Mouse (Mus musculus) thymus, adult 2 months (tissue): ENCODE measurements around the gene Fgfr2.

Experiments used
- CTCF ChIP-seq: fragments of 200-500 bp; IDR thresholded peaks from 2 replicates; pipeline ENCODE4 v1.5.1; 2012; ENCODE audit warnings: mild to moderate bottlenecking, control low read depth, low read length, moderate library complexity, borderline replicate concordance; ENCODE audit not compliant: control insufficient read depth, poor library complexity, insufficient read depth; ENCODE audit errors: extremely low read depth
- POLR2A ChIP-seq: fragments of 200-500 bp; IDR thresholded peaks from 2 replicates; pipeline ENCODE4 v1.6.1; 2012; ENCODE audit warnings: mild to moderate bottlenecking, low read length, control low read depth, moderate library complexity; ENCODE audit not compliant: control insufficient read depth, poor library complexity, insufficient read depth; ENCODE audit errors: extremely low read depth

DNA sequence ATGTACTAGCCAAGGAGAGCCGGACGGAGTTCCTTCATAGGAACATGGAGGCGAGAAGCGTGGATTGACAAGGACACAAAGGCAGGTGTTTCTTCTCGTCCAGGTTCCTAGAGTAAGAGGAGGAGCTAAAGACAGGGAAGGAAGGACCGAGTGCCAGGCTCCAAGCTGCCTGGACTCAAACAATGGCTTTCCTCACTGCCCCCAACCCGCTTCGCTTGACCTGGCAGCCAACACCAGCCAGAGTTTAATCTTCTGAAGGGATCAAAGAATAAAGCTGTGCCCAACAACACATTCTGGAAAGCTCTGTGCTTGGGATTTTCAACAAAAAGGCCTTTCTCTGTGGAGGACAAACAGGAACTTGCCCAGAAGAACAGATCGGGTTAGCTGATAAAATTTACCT is 69.4 kb downstream of the Fgfr2 start:
- no peak for TF ChIP-seq CTCF
- no peak for TF ChIP-seq POLR2A
